Mouse (Mus musculus): ENCODE results near the gene Plekha4. TPM values are rescaled to one million over a fixed set of nuclear protein-coding genes. Genes with fewer than 3 reads are reported as not detected.

Gene Plekha4
- polyA plus RNA-seq, 1 experiment from 2014 or later = 0.80 TPM

DNA sequence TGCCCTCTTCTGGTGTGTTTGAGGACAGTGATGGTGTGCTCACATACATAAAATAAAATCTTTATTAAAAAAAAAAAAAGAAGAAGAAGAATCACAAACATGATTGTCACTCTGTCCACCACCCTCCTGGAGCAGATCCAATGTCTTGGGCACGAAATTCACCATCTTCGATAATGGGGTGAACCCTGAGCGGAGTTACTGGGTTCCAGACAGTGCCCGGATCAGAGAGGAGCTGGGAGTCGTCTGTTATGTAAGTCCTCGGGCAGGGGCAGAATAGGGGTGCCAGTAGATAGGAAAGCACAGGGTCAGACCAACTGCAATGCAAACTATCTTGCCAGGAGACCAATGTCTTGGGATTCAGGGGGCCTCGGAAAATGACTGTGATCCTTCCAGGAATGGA, 5.5 kb upstream of the Plekha4 start:
- Histone ChIP-seq H3K27me3 (ENCODE audit: control insufficient read depth, insufficient read depth, low read length) (no peaks in the 10 kb centered on the region), H3K9me3 (ENCODE audit: control insufficient read depth, low read length) (no peaks in the 10 kb centered on the region), H3K4me2 (ENCODE audit: low read length) (no peak overlapping the region), H3K9ac (ENCODE audit: low read length) (no peak overlapping the region), H3K36me3 (ENCODE audit: control insufficient read depth, insufficient read depth, low read length) (peaks cover 22% of the 10 kb centered on the region), H3K4me1 (ENCODE audit: control insufficient read depth in 2 of 2, insufficient read depth in 2 of 2, low read length in 2 of 2) (peaks cover 15 to 28% of the 10 kb centered on the region in 2 experiments), H3K4me3 (ENCODE audit: control insufficient read depth in 1 of 2, insufficient read depth in 1 of 2, low read depth in 1 of 2, low read length in 2 of 2) (no peak overlapping the region), H3K27ac (replicated peaks in 1 of 2; ENCODE audit: control insufficient read depth in 1 of 2, insufficient read depth in 1 of 2, low read depth in 2 of 2, low read length in 2 of 2) (no peak overlapping the region)
- 93% methylated on average over 7 of the region's 7 CpGs for WGBS
- no peak for ATAC-seq (ENCODE audit: insufficient number of reproducible peaks, insufficient read depth, low FRiP score, low read depth)

DNA sequence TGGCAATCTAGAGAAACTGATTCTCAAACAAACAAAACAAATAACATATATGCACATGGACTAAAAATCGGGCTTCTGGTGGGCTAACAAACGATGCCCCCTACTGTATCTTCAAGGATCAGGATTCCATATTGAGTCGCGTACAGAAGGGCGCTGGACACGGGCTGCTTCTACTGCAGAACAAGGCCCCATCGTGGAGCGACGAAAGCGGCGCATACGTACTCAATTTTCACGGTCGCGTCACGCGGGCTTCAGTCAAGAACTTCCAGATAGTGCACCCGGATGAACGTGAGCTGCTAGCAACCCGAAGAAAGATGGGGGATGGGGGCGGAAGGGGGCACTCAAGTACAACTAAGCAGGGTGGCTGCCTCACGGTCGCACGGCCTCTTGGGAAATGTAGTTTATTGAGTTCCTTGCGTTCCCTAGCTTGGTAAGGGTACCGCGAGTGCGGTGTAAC, 4.4 kb upstream of the Plekha4 start:
- Histone ChIP-seq H3K4me3 (ENCODE audit: control insufficient read depth in 1 of 2, insufficient read depth in 1 of 2, low read depth in 1 of 2, low read length in 2 of 2) (peak overlapping the region; percentile 47 to 75), H3K36me3 (ENCODE audit: control insufficient read depth, insufficient read depth, low read length) (peaks cover 22% of the 10 kb centered on the region), H3K27me3 (ENCODE audit: control insufficient read depth, insufficient read depth, low read length) (no peaks in the 10 kb centered on the region), H3K9me3 (ENCODE audit: control insufficient read depth, low read length) (no peaks in the 10 kb centered on the region), H3K4me2 (ENCODE audit: low read length) (peak overlapping the region; percentile 55), H3K9ac (ENCODE audit: low read length) (peak overlapping the region; percentile 70), H3K4me1 (ENCODE audit: control insufficient read depth in 2 of 2, insufficient read depth in 2 of 2, low read length in 2 of 2) (peaks cover 14 to 28% of the 10 kb centered on the region in 2 experiments), H3K27ac (replicated peaks in 1 of 2; ENCODE audit: control insufficient read depth in 1 of 2, insufficient read depth in 1 of 2, low read depth in 2 of 2, low read length in 2 of 2) (peak overlapping the region; percentile 76 to 83)
- WGBS = under 1% methylated on average over 28 of the region's 28 CpGs
- peak; percentile 14; the same call in 1 of the 2 replicates for ATAC-seq (ENCODE audit: insufficient number of reproducible peaks, insufficient read depth, low FRiP score, low read depth)

DNA sequence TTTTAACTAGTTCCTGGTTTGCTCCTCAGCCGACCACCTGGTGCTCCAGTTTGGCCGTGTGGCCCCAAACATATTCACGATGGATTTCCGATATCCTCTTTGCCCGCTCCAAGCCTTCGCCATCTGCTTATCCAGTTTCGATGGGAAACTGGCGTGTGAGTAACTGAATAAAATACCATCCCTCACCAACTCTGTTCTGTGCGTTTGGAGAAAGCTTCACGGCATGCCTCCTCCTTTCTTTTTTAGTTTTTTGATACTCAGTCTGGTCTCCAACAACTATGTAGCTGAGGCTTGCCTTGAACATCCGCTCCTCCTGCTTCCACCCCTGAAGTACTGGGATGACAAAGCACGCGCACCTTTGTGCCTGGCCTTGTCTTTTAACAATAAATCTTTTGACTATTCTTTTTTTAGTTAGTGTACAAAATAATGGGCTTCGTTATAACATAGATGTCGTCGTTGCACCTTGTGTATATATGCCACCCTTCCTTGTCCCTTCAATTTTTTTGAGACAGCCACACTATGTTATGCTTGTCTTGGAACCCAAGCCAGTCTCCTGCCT, 3.9 kb upstream of the Plekha4 start:
- H3K4me3 ChIP-seq (ENCODE audit: control insufficient read depth in 1 of 2, insufficient read depth in 1 of 2, low read depth in 1 of 2, low read length in 2 of 2) = peak overlapping the region; percentile 47 to 75
- no peaks in the 10 kb centered on the region for H3K27me3 ChIP-seq (ENCODE audit: control insufficient read depth, insufficient read depth, low read length)
- WGBS = 55% methylated on average over 16 of the region's 16 CpGs
- 0 out of 2 replicates have a peak overlapping the region, but pooled peaks have one; percentile 70 for H3K9ac ChIP-seq (ENCODE audit: low read length)
- no peaks in the 10 kb centered on the region for H3K9me3 ChIP-seq (ENCODE audit: control insufficient read depth, low read length)
- peaks cover 22% of the 10 kb centered on the region for H3K36me3 ChIP-seq (ENCODE audit: control insufficient read depth, insufficient read depth, low read length)
- H3K4me2 ChIP-seq (ENCODE audit: low read length) = peak overlapping the region; percentile 55
- peaks cover 14 to 28% of the 10 kb centered on the region in 2 experiments for H3K4me1 ChIP-seq (ENCODE audit: control insufficient read depth in 2 of 2, insufficient read depth in 2 of 2, low read length in 2 of 2)
- H3K27ac ChIP-seq (replicated peaks in 1 of 2; ENCODE audit: control insufficient read depth in 1 of 2, insufficient read depth in 1 of 2, low read depth in 2 of 2, low read length in 2 of 2) = peak overlapping the region in 1 of 2 experiments; percentile 76; a peak in 2 of 4 replicates
- ATAC-seq (ENCODE audit: insufficient number of reproducible peaks, insufficient read depth, low FRiP score, low read depth) = no peak

DNA sequence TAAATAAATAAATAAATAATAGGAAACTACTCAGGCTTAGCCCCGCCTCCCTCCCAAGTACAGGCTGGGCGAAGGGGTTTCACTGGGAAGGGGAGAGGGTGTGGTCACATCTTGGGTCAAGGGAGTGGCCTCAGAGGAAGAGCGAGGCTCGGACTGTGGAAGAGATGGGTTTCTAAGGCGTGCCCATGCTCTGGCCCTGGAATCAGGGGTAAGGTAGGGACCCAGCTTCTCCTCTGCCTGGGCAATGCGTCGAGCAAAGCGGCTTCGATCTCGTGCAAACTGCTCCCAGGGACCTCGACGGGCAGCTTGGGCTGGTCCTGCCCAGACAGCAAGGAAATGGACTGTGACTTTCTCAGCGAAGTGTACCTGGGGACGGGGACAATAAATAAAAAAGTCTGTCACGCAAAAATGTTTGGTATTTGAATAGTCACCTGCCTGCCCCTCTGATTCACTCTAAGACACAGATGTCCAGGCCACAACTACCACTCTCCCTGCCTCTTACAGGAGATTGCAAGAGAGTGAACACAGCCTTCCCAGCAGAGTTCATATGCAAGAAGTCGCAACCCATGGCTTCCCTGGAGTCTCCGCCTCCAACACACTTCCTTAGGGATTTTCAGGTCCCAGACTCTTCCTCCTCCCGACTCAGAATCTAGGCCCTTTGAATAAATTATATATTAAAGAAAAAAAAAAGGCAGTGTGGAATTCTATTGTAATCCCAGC, 3.0 kb upstream of the Plekha4 start:
- H3K27ac ChIP-seq (replicated peaks in 1 of 2; ENCODE audit: control insufficient read depth in 1 of 2, insufficient read depth in 1 of 2, low read depth in 2 of 2, low read length in 2 of 2) = no peak overlapping the region
- peaks cover 22% of the 10 kb centered on the region for H3K36me3 ChIP-seq (ENCODE audit: control insufficient read depth, insufficient read depth, low read length)
- peak overlapping the region; percentile 11 to 26; a peak in 2 of 4 replicates for H3K4me3 ChIP-seq (ENCODE audit: control insufficient read depth in 1 of 2, insufficient read depth in 1 of 2, low read depth in 1 of 2, low read length in 2 of 2)
- H3K9ac ChIP-seq (ENCODE audit: low read length) = peak overlapping the region; percentile 64
- peaks cover 14 to 28% of the 10 kb centered on the region in 2 experiments for H3K4me1 ChIP-seq (ENCODE audit: control insufficient read depth in 2 of 2, insufficient read depth in 2 of 2, low read length in 2 of 2)
- no peaks in the 10 kb centered on the region for H3K9me3 ChIP-seq (ENCODE audit: control insufficient read depth, low read length)
- peak overlapping the region; percentile 56 for H3K4me2 ChIP-seq (ENCODE audit: low read length)
- H3K27me3 ChIP-seq (ENCODE audit: control insufficient read depth, insufficient read depth, low read length) = no peaks in the 10 kb centered on the region
- WGBS = 63% methylated on average over 18 of the region's 18 CpGs
- 0 out of 2 replicates have a peak, but pooled peaks have one; percentile 8 for ATAC-seq (ENCODE audit: insufficient number of reproducible peaks, insufficient read depth, low FRiP score, low read depth)

GRCm38 (mm10) chr7:45523678-45524170, 2.4 kb upstream of the Plekha4 start:
- 76% methylated on average over 13 of the region's 13 CpGs for WGBS
- H3K36me3 ChIP-seq (ENCODE audit: control insufficient read depth, insufficient read depth, low read length) = peaks cover 22% of the 10 kb centered on the region
- H3K4me1 ChIP-seq (ENCODE audit: control insufficient read depth in 2 of 2, insufficient read depth in 2 of 2, low read length in 2 of 2) = peaks cover 14 to 28% of the 10 kb centered on the region in 2 experiments
- peak overlapping the region; percentile 64 for H3K9ac ChIP-seq (ENCODE audit: low read length)
- H3K4me2 ChIP-seq (ENCODE audit: low read length) = peak overlapping the region; percentile 56
- ATAC-seq (ENCODE audit: insufficient number of reproducible peaks, insufficient read depth, low FRiP score, low read depth) = no peak
- no peaks in the 10 kb centered on the region for H3K27me3 ChIP-seq (ENCODE audit: control insufficient read depth, insufficient read depth, low read length)
- no peak overlapping the region for H3K27ac ChIP-seq (replicated peaks in 1 of 2; ENCODE audit: control insufficient read depth in 1 of 2, insufficient read depth in 1 of 2, low read depth in 2 of 2, low read length in 2 of 2)
- H3K4me3 ChIP-seq (ENCODE audit: control insufficient read depth in 1 of 2, insufficient read depth in 1 of 2, low read depth in 1 of 2, low read length in 2 of 2) = peak overlapping the region; percentile 10 to 26; a peak in 3 of 4 replicates
- no peaks in the 10 kb centered on the region for H3K9me3 ChIP-seq (ENCODE audit: control insufficient read depth, low read length)

DNA sequence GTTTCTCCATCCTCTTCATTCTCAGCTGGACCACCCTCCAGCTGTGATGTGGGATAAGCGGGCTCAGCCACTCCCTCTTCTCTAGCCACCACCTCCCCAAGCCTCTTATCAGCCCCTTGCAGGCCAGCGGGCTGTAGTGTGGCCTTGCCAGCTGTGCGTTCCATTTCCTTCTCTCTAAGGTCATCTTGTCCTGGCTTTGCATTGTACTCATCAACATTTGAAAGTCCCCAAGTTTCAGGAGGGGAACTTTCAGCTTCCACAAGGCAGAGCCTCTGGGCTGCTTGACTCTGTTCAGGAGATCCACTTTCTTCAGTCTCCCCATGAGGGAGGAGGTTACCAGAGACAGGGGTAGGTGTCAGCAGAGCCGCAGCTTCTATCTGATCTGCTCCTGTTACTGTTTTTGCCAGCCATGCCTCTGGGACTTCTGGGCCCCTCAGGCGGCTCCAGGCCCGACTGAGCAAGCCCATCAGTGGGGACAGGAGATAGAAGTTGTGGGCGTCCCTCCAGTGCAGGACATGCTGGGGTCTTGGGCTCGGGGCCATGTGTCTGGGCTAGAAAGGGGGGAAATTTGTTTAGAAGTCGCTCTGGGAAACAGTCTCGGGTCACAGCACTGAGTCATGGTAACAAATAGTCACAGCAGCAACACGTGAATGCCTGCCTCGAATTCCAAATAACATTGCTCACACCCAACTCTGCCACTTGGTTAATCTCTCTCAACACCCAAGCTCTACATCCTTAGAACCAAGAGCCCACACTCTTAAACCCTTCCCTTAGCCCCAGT, 1.1 kb upstream of the Plekha4 start:
- H3K27ac ChIP-seq (replicated peaks in 1 of 2; ENCODE audit: control insufficient read depth in 1 of 2, insufficient read depth in 1 of 2, low read depth in 2 of 2, low read length in 2 of 2) = peak overlapping the region; percentile 87 to 98
- no peaks in the 10 kb centered on the region for H3K9me3 ChIP-seq (ENCODE audit: control insufficient read depth, low read length)
- peak overlapping the region; percentile 82 for H3K4me2 ChIP-seq (ENCODE audit: low read length)
- peaks cover 22 to 37% of the 10 kb centered on the region in 2 experiments for H3K4me1 ChIP-seq (ENCODE audit: control insufficient read depth in 2 of 2, insufficient read depth in 2 of 2, low read length in 2 of 2)
- H3K4me3 ChIP-seq (ENCODE audit: control insufficient read depth in 1 of 2, insufficient read depth in 1 of 2, low read depth in 1 of 2, low read length in 2 of 2) = peak overlapping the region; percentile 65 to 77
- no peaks in the 10 kb centered on the region for H3K27me3 ChIP-seq (ENCODE audit: control insufficient read depth, insufficient read depth, low read length)
- ATAC-seq (ENCODE audit: insufficient number of reproducible peaks, insufficient read depth, low FRiP score, low read depth) = peak; percentile 29; the same call in 1 of the 2 replicates
- 3% methylated on average over 12 of the region's 12 CpGs for WGBS
- peaks cover 22% of the 10 kb centered on the region for H3K36me3 ChIP-seq (ENCODE audit: control insufficient read depth, insufficient read depth, low read length)
- H3K9ac ChIP-seq (ENCODE audit: low read length) = peak overlapping the region; percentile 94

DNA sequence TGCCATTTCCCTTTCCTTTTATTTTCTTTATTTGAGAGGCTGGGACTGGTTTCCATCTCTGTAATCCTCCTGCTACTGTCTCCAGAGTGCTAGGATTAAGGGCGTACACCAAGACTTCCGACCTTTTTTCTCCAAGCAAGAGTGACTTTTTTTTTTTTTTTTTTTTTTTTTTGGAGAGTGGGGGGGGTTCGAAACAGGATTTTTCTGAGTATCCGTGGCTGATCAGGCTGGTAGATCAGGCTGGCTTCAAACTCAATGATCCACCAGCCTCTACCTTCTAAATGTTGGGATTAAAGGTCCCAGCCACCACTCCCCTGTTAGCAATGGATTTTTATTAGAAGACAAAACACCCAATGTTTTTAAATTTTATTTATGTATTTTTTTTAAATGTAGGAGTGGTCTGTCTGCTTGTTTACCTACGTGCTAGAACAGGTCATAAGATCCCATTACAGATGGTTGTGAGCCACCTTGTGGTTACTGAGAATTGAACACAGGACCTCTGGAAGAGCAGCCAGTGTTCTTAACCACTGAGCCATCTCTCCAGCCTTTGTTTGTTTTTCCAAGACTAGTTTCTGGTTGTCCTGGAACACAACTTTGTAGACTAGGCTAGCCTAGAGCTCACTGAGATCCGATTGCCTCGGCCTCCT, 467 bp downstream of the Plekha4 start:
- ATAC-seq (ENCODE audit: insufficient number of reproducible peaks, insufficient read depth, low FRiP score, low read depth) = no peak
- WGBS = 17% methylated on average over 7 of the region's 7 CpGs
- H3K9ac ChIP-seq (ENCODE audit: low read length) = peak overlapping the region; percentile 94

More for the DNA sequence above, 467 bp downstream of the Plekha4 start:
- no peaks in the 10 kb centered on the region for H3K9me3 ChIP-seq (ENCODE audit: control insufficient read depth, low read length)
- H3K36me3 ChIP-seq (ENCODE audit: control insufficient read depth, insufficient read depth, low read length) = peaks cover 22% of the 10 kb centered on the region
- peak overlapping the region; percentile 87 to 98 for H3K27ac ChIP-seq (replicated peaks in 1 of 2; ENCODE audit: control insufficient read depth in 1 of 2, insufficient read depth in 1 of 2, low read depth in 2 of 2, low read length in 2 of 2)
- peak overlapping the region; percentile 65 to 77 for H3K4me3 ChIP-seq (ENCODE audit: control insufficient read depth in 1 of 2, insufficient read depth in 1 of 2, low read depth in 1 of 2, low read length in 2 of 2)
- H3K27me3 ChIP-seq (ENCODE audit: control insufficient read depth, insufficient read depth, low read length) = no peaks in the 10 kb centered on the region
- H3K4me1 ChIP-seq (ENCODE audit: control insufficient read depth in 2 of 2, insufficient read depth in 2 of 2, low read length in 2 of 2) = peaks cover 29 to 46% of the 10 kb centered on the region in 2 experiments
- peak overlapping the region; percentile 82 for H3K4me2 ChIP-seq (ENCODE audit: low read length)

Measured in heart, embryonic 14.5 days (tissue).